Mouse (Mus musculus) kidney, postnatal 10 days (tissue): ENCODE results near the gene Ldlr.
"Not testable (repeated sequence)": the region's sequence is repeated elsewhere in the genome, so short reads cannot be mapped to it uniquely, and the experiment has no call there.

Source experiments
- DNase-seq: peaks from one replicate; pipeline ENCODE4 v3.0.0; 2021; ENCODE audit warnings: mixed read lengths

The Ldlr gene

GRCm38 (mm10) chr9:21758576-21759529, 35.6 kb downstream of the Ldlr start:
- DNase-seq = no peak

GRCm38 (mm10) chr9:21759718-21760117, 36.4 kb downstream of the Ldlr start:
- DNase-seq = no peak

- DNase-seq = peak; percentile 96
Observed at GRCm38 (mm10) chr9:21760155-21761088, 37.1 kb downstream of the Ldlr start, which contains the start of gene Spc24. Spc24 (minus strand) TSS chr9:21760303.

- no peak for DNase-seq
Observed at GRCm38 (mm10) chr9:21762135-21762534, 38.9 kb downstream of the Ldlr start.

GRCm38 (mm10) chr9:21764084-21764999, 41.1 kb downstream of the Ldlr start:
- no peak for DNase-seq

- peak; percentile 67 for DNase-seq
Observed at GRCm38 (mm10) chr9:21767896-21768295, 44.6 kb downstream of the Ldlr start.

- peak; percentile 63 for DNase-seq
Observed at GRCm38 (mm10) chr9:21768511-21769411, 45.5 kb downstream of the Ldlr start.

GRCm38 (mm10) chr9:21769558-21770183, 46.4 kb downstream of the Ldlr start:
- DNase-seq = peak; percentile 58

- DNase-seq = not testable (repeated sequence)
Observed at GRCm38 (mm10) chr9:21773396-21773795, 50.1 kb downstream of the Ldlr start.

GRCm38 (mm10) chr9:21774353-21774752, 51.1 kb downstream of the Ldlr start:
- DNase-seq = no peak

GRCm38 (mm10) chr9:21777726-21778125, 54.4 kb downstream of the Ldlr start:
- no peak for DNase-seq

GRCm38 (mm10) chr9:21781657-21782468, 58.6 kb downstream of the Ldlr start:
- no peak for DNase-seq

GRCm38 (mm10) chr9:21784517-21785307, 61.4 kb downstream of the Ldlr start:
- DNase-seq = no peak

- DNase-seq = not testable (repeated sequence)
Observed at GRCm38 (mm10) chr9:21786309-21786708, 63.0 kb downstream of the Ldlr start.

- peak; percentile 84 for DNase-seq
Observed at GRCm38 (mm10) chr9:21786906-21787305, 63.6 kb downstream of the Ldlr start.

- DNase-seq = no peak
Observed at GRCm38 (mm10) chr9:21787654-21788053, 64.4 kb downstream of the Ldlr start.

- no peak for DNase-seq
Observed at GRCm38 (mm10) chr9:21788234-21788633, 65.0 kb downstream of the Ldlr start.

GRCm38 (mm10) chr9:21791861-21792260, 68.6 kb downstream of the Ldlr start:
- DNase-seq = peak; percentile 86

- DNase-seq = peak; percentile 66
Observed at GRCm38 (mm10) chr9:21792644-21793043, 69.4 kb downstream of the Ldlr start.
